Mouse (Mus musculus): ENCODE data around the gene Muc15.

The Muc15 gene

DNA sequence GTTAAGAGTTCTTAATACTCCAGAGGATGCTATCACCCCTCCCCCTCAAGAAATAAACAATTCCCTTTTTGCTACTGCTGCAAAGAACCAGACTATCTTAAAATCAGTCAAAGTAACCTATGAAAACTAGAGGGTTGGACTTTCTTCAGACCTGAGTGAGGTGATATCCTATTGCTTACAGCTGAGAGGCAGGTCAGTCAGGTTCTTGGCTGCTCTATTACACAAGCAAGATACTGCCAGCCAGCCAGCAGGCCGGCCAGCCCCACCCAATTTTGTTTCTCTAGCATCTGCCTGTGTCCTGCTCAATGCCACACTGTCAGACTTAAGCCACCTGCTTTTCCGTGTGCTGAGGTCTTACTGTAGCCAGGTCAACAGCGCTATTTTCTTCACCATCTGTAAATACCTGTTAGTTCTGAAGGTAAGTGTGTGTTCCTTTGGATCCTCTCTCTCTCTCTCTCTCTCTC is at the start of gene Muc15:
Gene Muc15, plus strand, starts transcription at position 51 of the 464 bp plus-strand sequence.
- DNase-seq: no peak

DNA sequence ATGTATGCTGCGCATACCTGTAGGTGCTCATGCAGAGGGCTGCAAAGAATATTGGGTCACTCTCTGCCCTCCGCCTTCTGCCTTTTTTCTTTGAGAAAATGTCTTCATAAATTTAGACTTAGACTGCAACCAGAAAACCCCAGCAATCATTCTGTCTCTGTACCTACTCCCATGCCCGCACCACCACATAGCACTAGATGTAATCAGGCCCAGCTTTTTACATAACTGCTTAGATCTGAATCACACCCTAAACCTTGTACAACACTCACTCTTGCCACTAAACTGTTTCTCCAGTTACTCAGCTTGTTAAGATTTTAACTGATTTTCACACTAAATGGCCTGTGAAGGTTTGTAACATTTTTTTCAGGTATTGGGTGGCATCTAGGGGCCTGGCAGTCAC is 11.7 kb upstream of the Muc15 start:
- DNase-seq: no peak

DNA sequence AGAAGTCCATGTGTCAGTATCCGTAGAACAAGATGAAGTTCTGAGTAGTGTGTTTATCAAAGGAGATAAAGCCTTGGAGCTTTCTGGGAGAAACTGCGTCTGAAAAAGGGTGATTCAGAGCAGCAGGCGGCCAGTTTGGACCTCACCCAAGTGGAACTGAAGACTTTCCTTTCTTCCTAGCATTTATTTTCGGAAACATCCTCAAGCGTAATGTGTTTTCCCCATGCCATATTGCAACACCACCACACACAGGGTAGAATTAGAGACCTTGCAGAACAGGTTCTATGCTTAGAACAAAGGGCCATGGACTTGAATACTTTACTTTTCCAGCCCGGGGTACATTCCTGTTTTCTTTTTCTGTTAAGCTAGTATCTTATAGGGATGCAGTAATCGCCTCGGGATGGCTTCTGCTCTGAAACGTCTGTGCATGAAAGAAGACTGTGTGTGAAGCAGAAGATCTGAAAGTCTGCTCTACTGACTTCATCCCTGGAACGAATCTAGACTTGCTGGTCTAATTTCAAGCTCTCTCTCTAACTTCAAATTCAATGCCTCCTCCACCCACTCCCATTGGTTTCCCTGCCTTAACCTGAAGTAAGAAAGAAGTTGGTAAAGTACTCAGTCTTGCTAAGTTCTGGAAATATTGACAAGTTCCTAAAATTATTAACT is 11.0 kb upstream of the Muc15 start:
- no peak for DNase-seq

DNA sequence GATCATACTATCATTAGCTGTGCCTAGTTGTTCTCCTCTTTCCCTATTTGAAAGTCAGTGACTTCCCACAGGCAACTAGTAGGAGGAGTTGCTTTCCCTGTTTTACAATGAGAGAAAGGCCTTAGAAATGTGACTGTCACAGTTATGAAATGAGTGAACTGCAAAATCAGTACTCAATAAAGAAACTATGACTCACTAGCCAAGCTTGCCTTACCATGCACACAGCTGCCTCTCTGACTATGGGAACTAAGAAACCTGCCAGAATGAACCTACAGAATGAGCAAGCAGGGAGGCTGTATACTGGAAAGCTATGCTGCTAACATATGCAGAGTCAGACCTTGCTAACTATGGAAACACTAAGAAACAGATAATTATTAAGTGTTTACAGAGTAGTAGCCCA is 2.1 kb upstream of the Muc15 start:
- no peak for DNase-seq

DNA sequence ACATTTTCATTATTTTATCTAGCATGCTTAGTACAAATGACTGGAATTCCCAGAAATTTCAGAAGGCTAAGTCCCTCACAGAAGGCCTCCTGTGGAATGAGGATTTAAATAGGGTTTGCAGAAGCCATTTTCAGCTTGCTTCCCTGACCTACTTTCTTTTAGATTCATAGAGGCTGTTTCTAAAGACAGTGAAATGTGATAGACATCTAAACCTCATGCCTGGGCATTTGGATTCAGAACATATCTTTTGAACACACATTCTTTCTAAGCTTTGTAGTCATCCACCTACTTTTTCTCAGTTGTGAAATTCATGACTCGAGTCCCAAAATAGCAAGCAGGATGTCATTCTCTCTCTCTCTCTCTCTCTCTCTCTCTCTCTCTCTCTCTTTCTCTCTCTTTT is 1.1 kb downstream of the Muc15 start:
- no peak for DNase-seq

DNA sequence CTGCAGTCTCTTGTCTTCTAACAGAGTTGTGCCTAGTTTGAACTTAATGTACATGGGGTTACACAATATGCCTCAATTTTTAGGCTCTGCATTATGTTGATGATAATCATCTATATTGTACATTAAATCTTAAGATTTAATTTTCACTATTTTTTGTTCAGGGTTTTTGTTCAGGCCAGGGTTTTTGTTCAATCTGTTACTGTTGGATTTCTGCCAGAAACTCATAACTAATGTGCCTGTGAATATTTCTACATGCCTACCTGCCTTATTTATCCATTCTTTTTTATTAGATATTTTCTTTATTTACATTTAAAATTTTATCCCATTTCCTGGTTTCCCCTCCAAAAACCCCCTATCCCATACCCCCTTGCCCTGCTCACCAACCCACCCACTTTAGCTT is 5.0 kb downstream of the Muc15 start:
- DNase-seq: no peak

DNA sequence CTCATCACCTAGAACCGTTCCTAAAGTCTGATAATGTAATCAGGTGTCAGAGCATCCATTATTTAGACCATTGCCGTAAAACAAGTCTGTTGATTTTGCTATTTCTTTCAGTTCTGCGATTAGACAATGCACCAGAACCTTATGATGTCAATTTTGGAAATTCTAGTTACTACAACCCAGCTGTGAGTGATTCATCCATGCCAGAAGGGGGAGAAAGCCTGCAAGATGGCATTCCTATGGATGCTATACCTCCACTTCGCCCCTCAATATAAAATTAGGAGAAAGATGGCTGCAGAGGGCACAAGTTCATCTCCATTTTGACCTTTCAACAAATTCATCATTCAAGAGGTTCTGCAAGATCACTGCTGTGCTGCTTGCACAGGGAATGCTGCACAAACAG is 16.1 kb downstream of the Muc15 start:
- DNase-seq: no peak

DNA sequence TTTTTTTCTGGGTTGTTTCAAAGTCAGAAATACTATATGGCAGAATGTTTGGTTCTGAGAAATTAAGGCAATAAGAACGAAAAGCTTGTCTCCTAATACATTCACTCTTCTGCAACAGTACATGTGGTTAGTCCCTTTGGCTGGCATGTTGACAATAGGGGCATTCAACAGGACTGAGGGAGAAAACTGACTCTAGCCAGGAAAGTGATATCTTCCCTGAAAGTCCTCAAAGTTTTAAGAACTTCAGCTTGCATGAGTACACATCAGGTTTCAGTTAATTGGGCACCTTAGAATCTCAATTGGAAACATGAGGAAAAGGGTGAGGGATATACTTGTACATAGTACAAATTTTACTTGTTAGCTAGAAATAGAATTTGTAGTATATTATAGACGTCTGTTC is 16.8 kb downstream of the Muc15 start:
- no peak for DNase-seq

DNA sequence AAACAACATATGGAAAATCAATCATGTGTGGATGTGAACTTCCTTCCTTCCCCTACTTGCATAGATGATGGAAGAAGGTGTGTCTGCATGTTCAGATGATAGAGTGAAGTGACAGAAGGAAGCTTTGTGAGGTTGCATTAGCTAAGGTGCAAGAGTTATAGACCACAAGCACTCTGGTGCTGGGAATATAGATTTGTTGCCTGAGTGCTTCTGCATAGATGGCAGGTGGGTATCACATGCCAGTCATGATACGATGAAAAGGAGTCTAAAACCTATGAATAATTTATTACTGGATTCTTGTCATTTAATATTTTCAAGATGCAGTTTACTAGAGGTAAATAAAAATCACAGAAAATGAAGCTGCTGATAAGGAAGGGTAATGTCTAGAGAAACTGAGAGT is 18.6 kb downstream of the Muc15 start:
- DNase-seq: no peak

DNA sequence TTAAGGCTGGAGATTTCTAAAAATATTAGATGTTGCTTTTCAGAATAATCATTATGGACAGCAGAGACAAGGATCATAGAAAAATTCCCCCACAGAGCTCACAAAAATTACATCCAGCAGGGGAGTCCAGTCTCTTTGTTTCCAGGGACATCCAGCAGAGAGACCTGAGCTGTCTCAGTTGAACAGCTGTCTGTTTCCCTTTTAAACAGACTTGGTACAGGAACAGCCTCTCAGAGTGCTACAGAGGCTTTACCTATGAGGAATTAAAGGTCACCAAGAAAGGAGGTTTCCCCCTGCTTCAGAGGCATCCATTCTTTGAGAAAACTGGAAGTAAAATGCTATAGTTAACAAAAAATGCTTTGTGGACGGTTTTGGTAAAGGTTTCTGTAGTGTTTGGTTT is 19.4 kb downstream of the Muc15 start:
- no peak for DNase-seq

DNA sequence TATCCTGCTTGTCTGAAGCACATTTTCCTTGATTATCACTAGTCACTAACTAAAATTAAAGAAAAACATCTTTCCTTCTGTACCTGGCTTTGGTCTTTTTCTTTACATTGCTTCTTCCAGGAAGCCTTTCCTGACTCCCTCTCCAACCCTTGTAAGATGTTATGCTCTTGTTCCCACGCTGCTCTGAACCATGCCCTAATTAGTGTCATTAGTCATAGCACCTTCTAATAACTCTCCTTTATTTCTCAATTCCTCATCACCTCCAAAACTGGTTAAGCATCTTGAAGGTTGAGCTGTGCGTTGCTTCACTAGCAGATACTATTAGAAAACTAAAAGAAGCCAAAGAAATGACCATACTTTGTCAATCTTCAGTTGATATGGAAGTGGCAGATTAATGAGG is 36.4 kb downstream of the Muc15 start:
- DNase-seq: no peak

DNA sequence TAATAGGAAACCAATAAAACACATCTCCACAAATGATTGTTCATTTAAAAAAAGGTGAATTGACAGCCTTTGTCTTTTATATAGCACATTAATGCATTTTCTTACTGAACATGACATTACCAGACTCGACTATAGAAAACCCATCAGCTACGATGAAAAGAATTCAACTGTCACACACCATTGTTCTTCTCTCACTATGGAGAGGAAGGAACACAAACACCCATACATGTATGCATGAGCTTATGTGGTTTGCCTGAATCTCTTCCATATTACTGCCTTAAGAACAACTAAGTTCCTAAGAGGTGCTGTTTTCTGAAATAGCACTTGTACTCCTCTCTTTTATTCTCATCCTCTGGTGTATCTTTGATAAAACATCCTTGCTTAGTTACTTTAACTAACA is 38.3 kb downstream of the Muc15 start:
- DNase-seq: no peak

DNA sequence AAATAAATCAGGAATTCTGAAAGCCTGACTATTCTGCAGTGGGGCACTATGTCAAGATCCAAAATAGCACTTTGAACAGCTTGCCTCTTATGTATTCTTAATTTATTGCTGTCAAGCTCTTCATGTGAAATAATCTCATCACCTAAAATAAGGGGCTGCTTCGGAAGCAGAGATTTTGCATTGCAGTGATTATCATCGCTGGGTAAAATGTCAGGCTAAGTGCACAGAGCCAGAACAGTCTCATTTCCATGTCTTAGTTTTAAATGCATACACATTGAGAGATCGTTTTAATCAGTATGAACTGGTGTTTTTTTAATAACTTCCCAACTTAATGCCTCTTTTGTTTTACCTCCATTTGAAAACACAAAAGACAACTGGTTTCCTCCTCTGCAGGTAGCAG is 66.3 kb downstream of the Muc15 start:
- no peak for DNase-seq

All from kidney, adult 9 months (tissue).